Mouse (Mus musculus) megakaryocyte-erythroid progenitor cell, adult 5 weeks (primary cell): ENCODE results near the gene Rab38. TPM values are rescaled to one million over a fixed set of nuclear protein-coding genes. Genes with fewer than 3 reads are reported as not detected.

Experiments used
- polyA plus RNA-seq: library from polyadenylated mRNA; stranded (reverse); fragments of >175 nt; gene quantifications from 2 replicates; pipeline ENCODE4 v1.2.3, GENCODE M21; 2012

Gene Rab38
- polyA plus RNA-seq, result 20.1 and 29.3 TPM in 2 replicates

GRCm38 (mm10) chr7:88429786-88430691 lies at the start of gene Rab38:
TSS of gene Rab38 (plus strand) at chr7:88430273.

Other genes with a start within 250 kb of the Rab38 start
- gene Ctsc, start 152.2 kb upstream of the Rab38 start, polyA plus RNA-seq, result 46.4 and 96.3 TPM in 2 replicates